Mouse (Mus musculus): ENCODE measurements at regions not wholly inside any gene's neighbourhood (a gene's known extent, or its start where the extent isn't known, plus 50 kb on each side); places are given as distances from the start of the nearest gene placed in this dataset.

DNA sequence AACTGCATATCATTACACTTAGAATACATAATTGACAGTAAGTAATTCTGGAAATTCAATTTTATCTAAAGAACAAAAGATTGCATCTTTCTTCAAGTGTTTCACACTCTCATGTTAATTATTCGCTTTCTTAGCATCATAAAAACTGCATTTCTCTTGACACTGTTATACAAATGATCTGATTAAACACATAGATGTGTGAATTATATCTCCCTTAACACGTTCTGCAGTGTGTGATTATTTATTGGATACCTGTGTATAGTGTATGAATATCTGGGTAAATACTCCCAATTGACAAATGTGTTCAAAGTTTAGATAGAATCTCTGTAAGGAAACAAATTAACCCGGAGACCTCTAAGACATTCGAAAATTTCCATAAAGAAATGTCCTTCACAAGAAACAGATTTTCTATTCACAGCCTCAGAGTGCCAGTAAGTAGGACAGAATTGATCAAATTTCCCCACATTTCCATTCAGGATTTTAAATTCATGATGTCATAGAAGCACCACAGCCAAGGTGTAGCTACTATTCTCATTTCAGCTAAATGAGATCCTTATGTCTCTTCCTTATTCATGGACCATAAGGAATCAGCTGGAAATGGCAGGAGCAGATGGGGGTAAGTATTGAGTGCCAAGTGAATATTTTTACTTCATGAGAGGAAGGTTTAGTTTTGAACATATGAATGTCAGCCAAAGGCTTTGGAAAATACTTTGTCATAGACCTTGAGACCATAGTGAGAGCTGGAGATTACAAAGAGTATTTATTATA, 2231.6 kb downstream of the Pcdh9 start:
- no peaks in the 10 kb centered on the region for H3K27me3 ChIP-seq (replicated peaks)
- dilution Hi-C loops (cut with MboI; ENCODE audit: extremely low pct_ligation_motif_present, extremely low pct_unique_long_range_greater_than_20kb, low sequenced_read_pairs), result no loop called here
- H3K36me3 ChIP-seq (replicated peaks in 1 of 2; ENCODE audit: control insufficient read depth in 1 of 2, insufficient read depth in 1 of 2, low read length in 1 of 2), result no peaks in the 10 kb centered on the region
- H3K9ac ChIP-seq (ENCODE audit: insufficient read depth, low read depth), result no peak overlapping the region
- no peak overlapping the region for H3K27ac ChIP-seq (ENCODE audit: insufficient read depth, low read depth)
- no peak overlapping the region for H3K4me3 ChIP-seq (replicated peaks in 1 of 3; ENCODE audit: low read depth in 2 of 3, low read length in 2 of 3, poor library complexity in 1 of 3)
- no peaks in the 10 kb centered on the region for H3K4me1 ChIP-seq (ENCODE audit: control insufficient read depth in 1 of 2, insufficient read depth in 2 of 2)
- DNase-seq (ENCODE audit: extremely low read depth), result no peak
- no peaks in the 10 kb centered on the region for H3K79me2 ChIP-seq (replicated peaks; ENCODE audit: control insufficient read depth, extremely low read depth, insufficient read depth, poor library complexity, severe bottlenecking)
- H3K9me3 ChIP-seq (replicated peaks; ENCODE audit: low read length), result peaks cover 17% of the 10 kb centered on the region
- H3K4me2 ChIP-seq (ENCODE audit: insufficient read depth, low read depth, poor library complexity, severe bottlenecking), result no peak overlapping the region
- TF ChIP-seq POLR2A (IDR thresholded peaks at IDR 0.05; ENCODE audit: low read depth, low read length), result no peak
- TF ChIP-seq NRF1 (IDR thresholded peaks at IDR 0.05; ENCODE audit: low read depth, low read length), result no peak
- no peak for TF ChIP-seq RAD21 (IDR thresholded peaks at IDR 0.05; ENCODE audit: low read depth, low read length)
- no peak for TF ChIP-seq SMC3 (IDR thresholded peaks at IDR 0.05; ENCODE audit: low read depth, low read length)
- TF ChIP-seq ETS1 (conservative IDR thresholded peaks at IDR 0.05; ENCODE audit: low read depth, low read length), result no peak
- no peak for TF ChIP-seq E2F4 (IDR thresholded peaks at IDR 0.05; ENCODE audit: insufficient replicate concordance, low read depth, low read length)
- TF ChIP-seq ZKSCAN1 (IDR thresholded peaks at IDR 0.05; ENCODE audit: borderline replicate concordance, low read depth, low read length), result no peak
- TF ChIP-seq KAT2A (IDR thresholded peaks at IDR 0.05; ENCODE audit: insufficient replicate concordance, low read length), result no peak
- TF ChIP-seq UBTF (IDR thresholded peaks at IDR 0.05; ENCODE audit: low read depth, low read length), result no peak
- no peak for TF ChIP-seq MAZ (IDR thresholded peaks at IDR 0.05; ENCODE audit: low read depth, low read length)
- no peak for TF ChIP-seq MXI1 (IDR thresholded peaks at IDR 0.05; ENCODE audit: low read depth, low read length)
- in situ Hi-C loops (cut with MboI; ENCODE audit: low pct_ligation_motif_present, low pct_unique_long_range_greater_than_20kb, low sequenced_read_pairs), result no loop called here

DNA sequence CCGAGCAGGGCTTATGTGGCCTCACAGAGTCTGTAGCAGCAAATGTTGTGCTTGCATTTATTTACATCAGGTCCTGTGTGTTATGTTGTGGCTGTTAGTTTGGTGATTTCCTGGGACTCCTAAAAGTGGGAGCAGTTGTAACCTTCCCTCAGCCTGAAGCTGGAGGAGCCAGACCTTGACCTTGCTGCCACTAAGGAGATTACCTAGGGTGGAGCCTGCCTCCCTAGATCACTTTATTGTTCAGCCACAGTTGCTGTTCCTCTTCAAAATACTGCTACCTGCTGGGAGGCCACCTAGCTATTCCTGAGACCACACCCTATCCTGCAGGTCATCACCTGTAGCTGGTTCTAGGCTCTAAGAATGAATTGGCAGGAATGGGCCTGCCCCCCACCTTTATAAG, 2234.5 kb downstream of the Pcdh9 start:
- Histone ChIP-seq H3K79me2 (replicated peaks; ENCODE audit: control insufficient read depth, extremely low read depth, insufficient read depth, poor library complexity, severe bottlenecking) (no peaks in the 10 kb centered on the region), H3K4me2 (ENCODE audit: insufficient read depth, low read depth, poor library complexity, severe bottlenecking) (no peak overlapping the region), H3K9ac (ENCODE audit: insufficient read depth, low read depth) (no peak overlapping the region), H3K9me3 (replicated peaks; ENCODE audit: low read length) (peaks cover 25% of the 10 kb centered on the region), H3K27ac (ENCODE audit: insufficient read depth, low read depth) (no peak overlapping the region), H3K27me3 (replicated peaks) (no peaks in the 10 kb centered on the region), H3K36me3 (replicated peaks in 1 of 2; ENCODE audit: control insufficient read depth in 1 of 2, insufficient read depth in 1 of 2, low read length in 1 of 2) (no peaks in the 10 kb centered on the region), H3K4me3 (replicated peaks in 1 of 3; ENCODE audit: low read depth in 2 of 3, low read length in 2 of 3, poor library complexity in 1 of 3) (no peak overlapping the region), H3K4me1 (ENCODE audit: control insufficient read depth in 1 of 2, insufficient read depth in 2 of 2) (no peaks in the 10 kb centered on the region)
- no peak for DNase-seq (ENCODE audit: extremely low read depth)
- dilution Hi-C loops (cut with MboI; ENCODE audit: extremely low pct_ligation_motif_present, extremely low pct_unique_long_range_greater_than_20kb, low sequenced_read_pairs) (no loop called here), in situ Hi-C loops (cut with MboI; ENCODE audit: low pct_ligation_motif_present, low pct_unique_long_range_greater_than_20kb, low sequenced_read_pairs) (no loop called here)
- TF ChIP-seq ELF1 (IDR thresholded peaks at IDR 0.05; ENCODE audit: low read depth, low read length), result no peak
- no peak for TF ChIP-seq ZKSCAN1 (IDR thresholded peaks at IDR 0.05; ENCODE audit: borderline replicate concordance, low read depth, low read length)
- no peak for TF ChIP-seq MAFK (IDR thresholded peaks at IDR 0.05; ENCODE audit: insufficient replicate concordance, low read length)
- no peak for TF ChIP-seq UBTF (IDR thresholded peaks at IDR 0.05; ENCODE audit: low read depth, low read length)
- no peak for TF ChIP-seq CHD1 (IDR thresholded peaks at IDR 0.05; ENCODE audit: low read depth, low read length)
- TF ChIP-seq ETS1 (conservative IDR thresholded peaks at IDR 0.05; ENCODE audit: low read depth, low read length), result no peak
- no peak for TF ChIP-seq KAT2A (IDR thresholded peaks at IDR 0.05; ENCODE audit: insufficient replicate concordance, low read length)
